Mouse (Mus musculus) limb, embryonic 15.5 days (tissue): ENCODE data around the gene Taco1. TPM values are rescaled to one million over a fixed set of nuclear protein-coding genes. Genes with fewer than 3 reads are reported as not detected.

Experiments used
- ATAC-seq: fragments of 200-750 bp; cut with Nextera tagmentation; 2 replicates; pipeline ENCODE4 v1.8.0; 2017; ENCODE audit warnings: low read depth, moderate TSS enrichment; ENCODE audit not compliant: insufficient number of reproducible peaks, low FRiP score, low TSS enrichment
- H3K27ac ChIP-seq: fragments of 300-500 bp; sonication (generic); 2 replicates; pipeline ENCODE4 v1.5.1; 2015; ENCODE audit warnings: moderate library complexity, mild to moderate bottlenecking, inconsistent platforms
- H3K27me3 ChIP-seq: fragments of 300-500 bp; sonication (generic); 2 replicates; pipeline ENCODE4 v1.6.1; 2015; ENCODE audit warnings: inconsistent platforms
- H3K36me3 ChIP-seq: fragments of 300-500 bp; sonication (generic); 2 replicates; pipeline ENCODE4 v1.6.1; 2015; ENCODE audit warnings: inconsistent platforms
- H3K4me1 ChIP-seq: fragments of 300-500 bp; sonication (generic); 2 replicates; pipeline ENCODE4 v1.6.1; 2015; ENCODE audit warnings: inconsistent platforms
- H3K4me2 ChIP-seq: fragments of 300-500 bp; sonication (generic); 2 replicates; pipeline ENCODE4 v1.6.1; 2015; ENCODE audit warnings: mild to moderate bottlenecking, inconsistent platforms
- H3K4me3 ChIP-seq: fragments of 300-500 bp; sonication (generic); 2 replicates; pipeline ENCODE4 v1.5.1; 2015; ENCODE audit warnings: mild to moderate bottlenecking, inconsistent platforms
- H3K9ac ChIP-seq: fragments of 300-500 bp; sonication (generic); 2 replicates; pipeline ENCODE4 v1.6.1; 2015; ENCODE audit warnings: inconsistent platforms
- H3K9me3 ChIP-seq: fragments of 300-500 bp; sonication (generic); 2 replicates; pipeline ENCODE4 v1.6.1; 2016; ENCODE audit warnings: inconsistent platforms
- WGBS: fragments of 180-500 bp; shearing (Covaris S2); methylation state at CpG from one replicate; pipeline ENCODE4 v1.1.7; 2015; 5-methylcytosine and 5-hydroxymethylcytosine counted together
- polyA plus RNA-seq: library from polyadenylated mRNA; unstranded; fragments of >200 nt; fragmentation: Nextera tagmentation; extraction: Ambion mirVana; gene quantifications from 2 replicates; pipeline ENCODE4 v1.2.1, GENCODE M21; 2015

Gene Taco1
- polyA plus RNA-seq, 1 experiment from 2014 or later, result 10.1 TPM

DNA sequence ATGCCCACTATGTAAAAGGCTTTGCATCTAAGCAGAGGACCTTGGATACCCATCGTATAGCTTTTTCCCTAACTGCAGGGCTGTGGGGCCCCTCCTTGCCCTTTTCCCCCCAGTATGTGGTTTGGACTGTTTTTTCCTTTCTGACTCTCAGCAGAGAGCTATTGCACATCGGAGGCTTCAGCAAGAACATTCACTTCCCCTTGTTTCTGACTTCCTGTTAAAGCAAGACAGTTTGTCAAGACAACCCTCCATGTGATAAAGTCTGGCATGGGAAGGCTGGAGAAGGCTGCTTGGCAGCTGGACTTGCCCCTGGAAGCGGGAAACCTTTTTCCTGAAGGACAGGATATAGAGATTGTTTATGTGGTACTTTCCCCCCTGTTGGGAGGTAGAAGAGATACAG lies 56.9 kb downstream of the Taco1 start:
- Histone ChIP-seq H3K36me3 (peaks cover 65% of the 10 kb centered on the region), H3K9ac (no peak overlapping the region), H3K4me2 (no peak overlapping the region), H3K4me3 (no peak overlapping the region), H3K27me3 (no peaks in the 10 kb centered on the region), H3K9me3 (no peaks in the 10 kb centered on the region), H3K27ac (no peak overlapping the region), H3K4me1 (no peaks in the 10 kb centered on the region)
- ATAC-seq, result no peak
- 81% methylated on average over 3 of the region's 3 CpGs for WGBS

Other genes starting within 250 kb of the Taco1 start
- gene Cyb561, start 112.7 kb upstream of the Taco1 start, polyA plus RNA-seq, result 24.0 and 25.7 TPM in 2 replicates
- gene Ace, start 98.1 kb upstream of the Taco1 start, polyA plus RNA-seq, result 1.0 and 1.8 TPM in 2 replicates
- gene Ace3, start 71.4 kb upstream of the Taco1 start, polyA plus RNA-seq, result not detected in 2 replicates
- gene Kcnh6, start 57.9 kb upstream of the Taco1 start, polyA plus RNA-seq, result 0.24 and 0.26 TPM in 2 replicates
- gene Dcaf7, start 29.2 kb upstream of the Taco1 start, polyA plus RNA-seq, result 57.7 and 61.5 TPM in 2 replicates
- 21.6 and 27.2 TPM in 2 replicates for gene Map3k3, start 18.6 kb downstream of the Taco1 start, polyA plus RNA-seq
- 0.84 TPM in 1 of 2 replicates, not detected in the other for gene Gm10840, start 94.8 kb downstream of the Taco1 start, polyA plus RNA-seq
- 202 and 221 TPM in 2 replicates for gene Limd2, start 94.8 kb downstream of the Taco1 start, polyA plus RNA-seq
- 23.2 and 24.4 TPM in 2 replicates for gene Strada, start 136.1 kb downstream of the Taco1 start, polyA plus RNA-seq
- 83.6 and 89.9 TPM in 2 replicates for gene Ccdc47, start 150.3 kb downstream of the Taco1 start, polyA plus RNA-seq
- 68.9 and 74.0 TPM in 2 replicates for gene Ddx42, start 150.9 kb downstream of the Taco1 start, polyA plus RNA-seq
- gene Ftsj3, start 190.0 kb downstream of the Taco1 start, polyA plus RNA-seq, result 50.8 and 52.7 TPM in 2 replicates
- gene Psmc5, start 190.1 kb downstream of the Taco1 start, polyA plus RNA-seq, result 276 and 309 TPM in 2 replicates
- 90.6 and 110 TPM in 2 replicates for gene Smarcd2, start 206.9 kb downstream of the Taco1 start, polyA plus RNA-seq
- gene Tcam1, start 210.6 kb downstream of the Taco1 start, polyA plus RNA-seq, result 0.41 and 0.53 TPM in 2 replicates
- gene Gh, start 235.8 kb downstream of the Taco1 start, polyA plus RNA-seq, result not detected in 2 replicates
- gene Cd79b, start 248.7 kb downstream of the Taco1 start, polyA plus RNA-seq, result 2.9 and 3.7 TPM in 2 replicates